Comparison of ENCODE assay signal across 9 mouse cellular contexts in genomic region chr4:155669598-155670075, GRCm38 (mm10). TPM values are rescaled to one million over a fixed set of nuclear protein-coding genes. Genes with fewer than 3 reads are reported as not detected.
DNase-seq lines count a peak whose midpoint lies in the region; ATAC-seq and TF ChIP-seq lines count a peak whose summit lies in the region.
"Had no signal": no experiment of that assay in that cellular context is flagged by ENCODE, and none has a peak within 500 bp of the region (broad histone marks: within the 10 kb centered on the region; RNA-seq: fewer than 3 reads in every experiment).

No protein-coding gene starts in this region.

- no peak overlapping the region for H3K9ac ChIP-seq in embryonic facial prominence, embryonic 11.5 days (replicated peaks; ENCODE audit: low read length)
- peak overlapping the region; percentile 38 for H3K9ac ChIP-seq in intestine, embryonic 14.5 days (ENCODE audit: low read length)

- no peaks in the 10 kb centered on the region for H3K79me2 ChIP-seq in myocyte (ENCODE audit: control insufficient read depth, insufficient read depth)

- ATAC-seq in embryonic facial prominence, embryonic 11.5 days (replicated peaks; ENCODE audit: insufficient number of reproducible peaks, low FRiP score, low TSS enrichment, low read depth) = peak; percentile 60
- peak; percentile 43; the same call in 1 of the 2 replicates for ATAC-seq in intestine, embryonic 14.5 days (replicated peaks; ENCODE audit: low FRiP score, low TSS enrichment, low read depth)
- no peak for ATAC-seq in inflammation-experienced regulatory T-cells, adult 6 months

- no peaks in the 10 kb centered on the region for H3K4me1 ChIP-seq in embryonic facial prominence, embryonic 11.5 days (ENCODE audit: control insufficient read depth, insufficient read depth, low read length)
- H3K4me1 ChIP-seq in intestine, embryonic 14.5 days (replicated peaks; ENCODE audit: control insufficient read depth, insufficient read depth, low read length) = peaks cover 6% of the 10 kb centered on the region; the same call in 1 of the 2 replicates

- TF ChIP-seq POLR2A in myocyte (IDR thresholded peaks at IDR 0.05; ENCODE audit: insufficient read length, low read depth) = no peak

- H3K36me3 ChIP-seq in embryonic facial prominence, embryonic 11.5 days (replicated peaks; ENCODE audit: control insufficient read depth, insufficient read depth, low read depth, low read length) = no peaks in the 10 kb centered on the region
- H3K36me3 ChIP-seq in intestine, embryonic 14.5 days (ENCODE audit: control insufficient read depth, insufficient read depth, low read length) = peaks cover 14% of the 10 kb centered on the region
- H3K36me3 ChIP-seq in myocyte (ENCODE audit: control insufficient read depth, insufficient read depth) = peaks cover 15% of the 10 kb centered on the region

- peak overlapping the region; percentile 97 for H3K27ac ChIP-seq in layer of hippocampus, adult 2 months
- no peak overlapping the region for H3K27ac ChIP-seq in embryonic facial prominence, embryonic 11.5 days (replicated peaks; ENCODE audit: low read depth, low read length)
- 0 out of 2 replicates have a peak overlapping the region, but pooled peaks have one; percentile 57 for H3K27ac ChIP-seq in intestine, embryonic 14.5 days (ENCODE audit: low read depth)

- no peaks in the 10 kb centered on the region for H3K9me3 ChIP-seq in embryonic facial prominence, embryonic 11.5 days (replicated peaks; ENCODE audit: control insufficient read depth, low read length)
- H3K9me3 ChIP-seq in intestine, embryonic 14.5 days (ENCODE audit: control insufficient read depth, low read length) = no peaks in the 10 kb centered on the region

- DNase-seq in layer of hippocampus, adult 2 months (ENCODE audit: low spot score in 2 of 2) = no peak
- DNase-seq in layer of hippocampus, postnatal 25 days (ENCODE audit: extremely low spot score in 1 of 2, low spot score in 1 of 2) = no peak
- no peak for DNase-seq in embryonic facial prominence, embryonic 11.5 days (ENCODE audit: low spot score)
- DNase-seq in intestine, embryonic 14.5 days (ENCODE audit: low spot score) = no peak
- DNase-seq in T-cell, adult 2 months (ENCODE audit: low spot score) = no peak
- DNase-seq in left cerebral cortex, adult 18-20 months (ENCODE audit: low spot score in 2 of 2) = no peak

- TF ChIP-seq CTCF in layer of hippocampus, adult 2 months (conservative IDR thresholded peaks at IDR 0.05) = no peak

- H3K4me3 ChIP-seq in layer of hippocampus, adult 2 months = peak overlapping the region; percentile 66
- H3K4me3 ChIP-seq in embryonic facial prominence, embryonic 11.5 days (ENCODE audit: low read depth, low read length) = peak overlapping the region; percentile 78
- H3K4me3 ChIP-seq in intestine, embryonic 14.5 days (ENCODE audit: low read depth, low read length) = peak overlapping the region; percentile 82
- peak overlapping the region; percentile 91 for H3K4me3 ChIP-seq in myocyte

- peak overlapping the region; percentile 90 for H3K4me2 ChIP-seq in embryonic facial prominence, embryonic 11.5 days (ENCODE audit: low read depth, low read length)
- H3K4me2 ChIP-seq in intestine, embryonic 14.5 days (ENCODE audit: low read length) = peak overlapping the region; percentile 88
- H3K4me2 ChIP-seq in myocyte (ENCODE audit: low read depth) = peak overlapping the region; percentile 82

- WGBS in embryonic facial prominence, embryonic 11.5 days = 3% methylated on average over 8 of the region's 8 CpGs
- WGBS in intestine, embryonic 14.5 days = under 1% methylated on average over 8 of the region's 8 CpGs

- H3K27me3 ChIP-seq in embryonic facial prominence, embryonic 11.5 days (ENCODE audit: control insufficient read depth, insufficient read depth, low read length) = no peaks in the 10 kb centered on the region
- no peaks in the 10 kb centered on the region for H3K27me3 ChIP-seq in intestine, embryonic 14.5 days (replicated peaks; ENCODE audit: control insufficient read depth, insufficient read depth, low read length)
- H3K27me3 ChIP-seq in myocyte (ENCODE audit: control insufficient read depth, insufficient read depth, insufficient read length) = no peaks in the 10 kb centered on the region

- H3ac ChIP-seq in myocyte (ENCODE audit: control insufficient read depth, insufficient read length) = peak overlapping the region; percentile 78

TF ChIP-seq in myocyte, 11 proteins besides CTCF, POLR2A, EP300 and RAD21:
- TF ChIP-seq POLR2AphosphoS2 (IDR thresholded peaks at IDR 0.05; ENCODE audit: insufficient read length, low read depth) (no peak), TCF3 (IDR thresholded peaks at IDR 0.05; ENCODE audit: insufficient read length, low read depth) (no peak), SRF (IDR thresholded peaks at IDR 0.05; ENCODE audit: control insufficient read depth, insufficient read length, low read depth) (no peak)

RNA-seq across cellular contexts. Expression of gene Mib2, which starts 0.6 kb away (rescaled TPM):
- 100 to 1,000 TPM; 111 to 114 TPM for total RNA-seq in layer of hippocampus, adult 2 months (2021)
- 100 to 1,000 TPM in 1 of 2 experiments, 10 to 100 TPM in 1; 96.6 to 109 TPM for total RNA-seq in layer of hippocampus, postnatal 25 days (2021)
- polyA plus RNA-seq in embryonic facial prominence, embryonic 11.5 days (2014; fragmentation: Nextera tagmentation; extraction: Ambion mirVana) = 11.0 and 11.8 TPM in 2 replicates
- polyA plus RNA-seq in intestine, embryonic 14.5 days (2014; fragmentation: Nextera tagmentation; extraction: Ambion mirVana) = 17.4 and 19.7 TPM in 2 replicates
- polyA plus RNA-seq in myocyte (2012; fragmentation: generic; extraction: Trizol) = 106 TPM
- polyA plus RNA-seq in inflammation-experienced regulatory T-cells, adult 6 months (2017; shearing (Covaris generic)) = 1 to 10 TPM; 3.1 to 5.2 (median 3.9) TPM
- 100 to 1,000 TPM; 128 to 129 TPM for total RNA-seq in left cerebral cortex, adult 18-20 months (2021)

RNA-seq across cellular contexts. Expression of gene Mmp23, which starts 16.5 kb away (rescaled TPM):
- 1 to 10 TPM; 2.7 to 3.4 TPM for total RNA-seq in layer of hippocampus, adult 2 months (2021)
- total RNA-seq in layer of hippocampus, postnatal 25 days (2021) = 1 to 10 TPM; 2.7 to 3.0 TPM
- 6.3 and 8.7 TPM in 2 replicates for polyA plus RNA-seq in embryonic facial prominence, embryonic 11.5 days (2014; fragmentation: Nextera tagmentation; extraction: Ambion mirVana)
- polyA plus RNA-seq in intestine, embryonic 14.5 days (2014; fragmentation: Nextera tagmentation; extraction: Ambion mirVana) = 30.3 and 31.1 TPM in 2 replicates
- 1.8 TPM for polyA plus RNA-seq in myocyte (2012; fragmentation: generic; extraction: Trizol)
- polyA plus RNA-seq in inflammation-experienced regulatory T-cells, adult 6 months (2017; shearing (Covaris generic)) = not detected
- 1 to 10 TPM; 2.4 to 4.6 TPM for total RNA-seq in left cerebral cortex, adult 18-20 months (2021)

RNA-seq across cellular contexts. Expression of gene Gm10563, which starts 24.4 kb away (rescaled TPM):
- total RNA-seq in layer of hippocampus, adult 2 months (2021) = not detected
- total RNA-seq in layer of hippocampus, postnatal 25 days (2021) = not detected
- not detected in 2 replicates for polyA plus RNA-seq in embryonic facial prominence, embryonic 11.5 days (2014; fragmentation: Nextera tagmentation; extraction: Ambion mirVana)
- not detected in 2 replicates for polyA plus RNA-seq in intestine, embryonic 14.5 days (2014; fragmentation: Nextera tagmentation; extraction: Ambion mirVana)
- polyA plus RNA-seq in myocyte (2012; fragmentation: generic; extraction: Trizol) = not detected
- 1 to 10 TPM in 1 of 3 experiments, not detected in 2; 1.7 TPM for polyA plus RNA-seq in inflammation-experienced regulatory T-cells, adult 6 months (2017; shearing (Covaris generic))
- not detected for total RNA-seq in left cerebral cortex, adult 18-20 months (2021)
- total RNA-seq: adrenal gland, postnatal 14 days had no signal

RNA-seq across cellular contexts. Expression of gene Fndc10, which starts 24.5 kb away (rescaled TPM):
- total RNA-seq in layer of hippocampus, adult 2 months (2021) = 10 to 100 TPM; 26.5 to 27.9 TPM
- 10 to 100 TPM; 23.9 to 27.5 TPM for total RNA-seq in layer of hippocampus, postnatal 25 days (2021)
- 2.1 TPM in 2 replicates for polyA plus RNA-seq in embryonic facial prominence, embryonic 11.5 days (2014; fragmentation: Nextera tagmentation; extraction: Ambion mirVana)
- 2.0 and 3.1 TPM in 2 replicates for polyA plus RNA-seq in intestine, embryonic 14.5 days (2014; fragmentation: Nextera tagmentation; extraction: Ambion mirVana)
- 8.3 TPM for polyA plus RNA-seq in myocyte (2012; fragmentation: generic; extraction: Trizol)
- 1 to 10 TPM in 1 of 3 experiments, under 1 TPM in 2; 0.16 to 1.6 (median 0.96) TPM for polyA plus RNA-seq in inflammation-experienced regulatory T-cells, adult 6 months (2017; shearing (Covaris generic))
- 10 to 100 TPM; 27.8 to 32.8 TPM for total RNA-seq in left cerebral cortex, adult 18-20 months (2021)

RNA-seq across cellular contexts. Expression of gene Ssu72, which starts 35.0 kb away (rescaled TPM):
- 10 to 100 TPM; 90.9 to 92.8 TPM for total RNA-seq in layer of hippocampus, adult 2 months (2021)
- 10 to 100 TPM; 78.8 to 84.0 TPM for total RNA-seq in layer of hippocampus, postnatal 25 days (2021)
- 147 and 151 TPM in 2 replicates for polyA plus RNA-seq in embryonic facial prominence, embryonic 11.5 days (2014; fragmentation: Nextera tagmentation; extraction: Ambion mirVana)
- 149 and 151 TPM in 2 replicates for polyA plus RNA-seq in intestine, embryonic 14.5 days (2014; fragmentation: Nextera tagmentation; extraction: Ambion mirVana)
- polyA plus RNA-seq in myocyte (2012; fragmentation: generic; extraction: Trizol) = 105 TPM
- 100 to 1,000 TPM; 145 to 170 (median 154) TPM for polyA plus RNA-seq in inflammation-experienced regulatory T-cells, adult 6 months (2017; shearing (Covaris generic))
- total RNA-seq in left cerebral cortex, adult 18-20 months (2021) = 10 to 100 TPM; 90.6 to 97.4 TPM
